Mouse (Mus musculus) embryonic facial prominence, embryonic 15.5 days (tissue): ENCODE measurements at regions not wholly inside any gene's neighbourhood (a gene's known extent, or its start where the extent isn't known, plus 50 kb on each side); places are given as distances from the start of the nearest gene placed in this dataset.

Source experiments
- ATAC-seq: fragments of 200-750 bp; cut with Nextera tagmentation; 2 replicates; pipeline ENCODE4 v1.8.0; 2017; ENCODE audit warnings: low read depth, moderate TSS enrichment; ENCODE audit not compliant: insufficient number of reproducible peaks, low FRiP score, low TSS enrichment
- H3K27ac ChIP-seq: fragments of 300-500 bp; sonication (generic); replicated peaks from 2 replicates; pipeline ENCODE4 v1.5.1; 2015; ENCODE audit warnings: mild to moderate bottlenecking, inconsistent platforms
- H3K27me3 ChIP-seq: fragments of 300-500 bp; sonication (generic); 2 replicates; pipeline ENCODE4 v1.6.1; 2015; ENCODE audit warnings: inconsistent platforms
- H3K36me3 ChIP-seq: fragments of 300-500 bp; sonication (generic); 2 replicates; pipeline ENCODE4 v1.6.1; 2015; ENCODE audit warnings: mild to moderate bottlenecking, inconsistent platforms
- H3K4me1 ChIP-seq: fragments of 300-500 bp; sonication (generic); 2 replicates; pipeline ENCODE4 v1.6.1; 2015; ENCODE audit warnings: inconsistent platforms
- H3K4me2 ChIP-seq: fragments of 300-500 bp; sonication (generic); replicated peaks from 2 replicates; pipeline ENCODE4 v1.6.1; 2015; ENCODE audit warnings: mild to moderate bottlenecking, inconsistent platforms
- H3K4me3 ChIP-seq: fragments of 300-500 bp; sonication (generic); replicated peaks from 2 replicates; pipeline ENCODE4 v1.5.1; 2015; ENCODE audit warnings: mild to moderate bottlenecking, inconsistent platforms
- H3K9ac ChIP-seq: fragments of 300-500 bp; sonication (generic); 2 replicates; pipeline ENCODE4 v1.6.1; 2015; ENCODE audit warnings: inconsistent platforms
- H3K9me3 ChIP-seq: fragments of 300-500 bp; sonication (generic); replicated peaks from 2 replicates; pipeline ENCODE4 v1.6.1; 2016; ENCODE audit warnings: inconsistent platforms
- WGBS: fragments of 180-500 bp; shearing (Covaris S2); methylation state at CpG from one replicate; pipeline ENCODE4 v1.1.7; 2015; 5-methylcytosine and 5-hydroxymethylcytosine counted together

DNA sequence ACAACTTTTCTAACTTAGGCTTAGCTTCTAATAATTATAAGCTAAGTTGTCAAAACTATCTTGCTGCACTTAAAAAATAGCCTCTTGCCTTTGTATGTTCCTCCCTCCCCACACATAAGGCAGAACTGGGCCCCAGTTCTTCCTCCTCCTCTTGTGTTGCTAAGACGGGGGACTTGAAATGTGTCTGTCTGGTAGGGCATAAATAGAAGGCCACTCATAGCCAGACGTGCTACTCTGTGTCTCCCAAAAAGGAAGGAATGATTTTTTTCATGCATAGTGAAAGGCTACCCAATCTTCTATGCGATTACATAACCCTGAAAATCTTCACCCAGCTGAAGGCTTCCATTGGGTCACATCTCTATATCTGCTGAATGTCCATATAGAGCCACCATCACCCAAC is 183.5 kb downstream of the Hsfy2 start:
- Histone ChIP-seq H3K4me2 (no peak overlapping the region), H3K27ac (no peak overlapping the region), H3K4me1 (no peaks in the 10 kb centered on the region), H3K9ac (no peak overlapping the region), H3K27me3 (no peaks in the 10 kb centered on the region), H3K4me3 (no peak overlapping the region), H3K36me3 (no peaks in the 10 kb centered on the region), H3K9me3 (no peaks in the 10 kb centered on the region)
- WGBS = 77% methylated on average over 3 of the region's 3 CpGs
- no peak for ATAC-seq

DNA sequence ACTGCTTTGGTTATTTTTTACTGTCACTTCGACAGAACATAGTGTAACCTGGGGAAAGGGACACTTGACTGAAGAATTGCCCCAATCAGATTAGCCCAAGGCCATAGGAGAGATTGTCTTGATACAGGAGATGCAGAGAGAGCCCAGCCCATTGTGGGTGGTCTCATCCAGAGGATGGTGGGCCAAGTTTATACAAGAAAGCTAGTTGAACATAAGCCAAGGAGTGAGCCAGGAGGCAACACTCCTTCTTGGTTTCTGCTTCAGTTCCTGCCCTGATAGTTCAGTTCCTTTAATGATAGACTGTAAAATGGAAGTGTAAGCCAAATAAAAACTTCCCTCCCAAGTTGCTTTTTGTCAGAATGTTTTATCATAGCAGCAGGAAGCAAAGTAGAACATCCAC is 194.4 kb downstream of the Hsfy2 start:
- 58% methylated on average over 1 of the region's 1 CpGs for WGBS

DNA sequence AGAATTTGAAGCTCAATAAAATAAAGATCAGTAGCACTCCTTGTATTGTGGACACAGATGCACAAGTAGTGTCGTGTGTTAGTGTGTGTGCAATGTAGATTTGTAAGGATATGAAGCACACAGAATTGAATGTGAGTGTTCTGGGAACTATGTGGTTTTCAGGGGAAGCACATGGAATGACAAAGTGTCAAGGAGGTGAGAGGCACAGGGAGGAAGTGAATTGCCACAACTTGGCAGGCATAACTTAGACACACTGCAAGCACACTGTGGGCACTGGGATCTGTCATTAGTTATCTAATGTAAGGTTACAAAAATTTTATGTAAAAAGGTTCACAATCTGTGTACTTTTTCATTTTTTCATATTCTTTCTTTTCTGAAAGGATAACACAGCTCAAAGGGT is 230.4 kb downstream of the Hsfy2 start:
- no peaks in the 10 kb centered on the region for H3K36me3 ChIP-seq
- no peak overlapping the region for H3K9ac ChIP-seq
- H3K4me2 ChIP-seq = no peak overlapping the region
- ATAC-seq = no peak
- H3K4me3 ChIP-seq = no peak overlapping the region
- no peaks in the 10 kb centered on the region for H3K27me3 ChIP-seq
- H3K4me1 ChIP-seq = no peaks in the 10 kb centered on the region
- no peak overlapping the region for H3K27ac ChIP-seq
- no peaks in the 10 kb centered on the region for H3K9me3 ChIP-seq
- 76% methylated on average over 1 of the region's 1 CpGs for WGBS

More for the DNA sequence above, 194.4 kb downstream of the Hsfy2 start:
- H3K9ac ChIP-seq = no peak overlapping the region
- H3K27ac ChIP-seq = no peak overlapping the region
- H3K4me2 ChIP-seq = no peak overlapping the region
- no peak for ATAC-seq
- H3K4me1 ChIP-seq = no peaks in the 10 kb centered on the region
- H3K27me3 ChIP-seq = no peaks in the 10 kb centered on the region
- no peaks in the 10 kb centered on the region for H3K36me3 ChIP-seq
- no peaks in the 10 kb centered on the region for H3K9me3 ChIP-seq
- no peak overlapping the region for H3K4me3 ChIP-seq

DNA sequence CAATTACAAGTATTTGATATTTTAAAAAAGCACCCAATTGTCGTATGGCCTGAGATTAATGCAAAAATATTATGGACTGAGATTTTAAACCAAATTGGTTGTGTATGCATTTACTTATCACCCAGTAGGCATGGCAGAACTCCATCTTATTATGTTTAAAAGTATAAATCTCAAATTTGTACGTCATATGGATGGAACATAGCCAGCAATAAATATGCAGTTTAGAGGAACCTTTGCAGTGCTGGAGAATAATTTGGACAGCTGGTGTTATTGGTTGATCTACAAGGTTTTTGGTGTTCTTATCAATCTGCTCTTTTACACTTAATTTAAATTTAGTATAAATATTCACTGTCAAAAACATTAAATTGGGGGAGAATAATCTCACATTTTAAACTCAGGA is 233.9 kb downstream of the Hsfy2 start:
- 76% methylated on average over 2 of the region's 2 CpGs for WGBS
- Histone ChIP-seq H3K27ac (no peak overlapping the region), H3K4me2 (no peak overlapping the region), H3K4me1 (no peaks in the 10 kb centered on the region), H3K36me3 (no peaks in the 10 kb centered on the region), H3K9ac (no peak overlapping the region), H3K4me3 (no peak overlapping the region), H3K9me3 (no peaks in the 10 kb centered on the region), H3K27me3 (no peaks in the 10 kb centered on the region)
- no peak for ATAC-seq

DNA sequence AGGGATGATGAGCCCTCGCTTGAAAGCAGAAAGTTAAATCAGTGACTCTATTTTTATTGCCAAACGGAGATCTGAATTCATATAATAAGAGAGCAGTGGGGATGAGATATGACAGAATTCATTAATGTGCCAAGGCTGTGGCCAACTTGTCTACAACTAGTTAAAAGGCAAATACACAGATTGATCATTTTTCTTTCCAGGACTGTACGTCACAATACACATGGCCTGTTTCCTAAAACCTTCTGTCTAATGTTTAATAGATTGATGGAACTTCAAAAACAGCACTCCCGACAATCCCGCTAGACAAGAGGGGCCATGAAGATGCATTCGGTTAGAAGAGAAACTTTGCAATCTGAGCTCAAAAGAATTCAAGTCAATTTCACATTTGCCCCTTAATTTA is 241.4 kb downstream of the Hsfy2 start:
- Histone ChIP-seq H3K9ac (no peak overlapping the region), H3K4me3 (no peak overlapping the region), H3K9me3 (no peaks in the 10 kb centered on the region), H3K36me3 (no peaks in the 10 kb centered on the region), H3K27me3 (no peaks in the 10 kb centered on the region), H3K4me1 (no peaks in the 10 kb centered on the region), H3K4me2 (no peak overlapping the region), H3K27ac (no peak overlapping the region)
- ATAC-seq = no peak
- WGBS = 63% methylated on average over 6 of the region's 6 CpGs

DNA sequence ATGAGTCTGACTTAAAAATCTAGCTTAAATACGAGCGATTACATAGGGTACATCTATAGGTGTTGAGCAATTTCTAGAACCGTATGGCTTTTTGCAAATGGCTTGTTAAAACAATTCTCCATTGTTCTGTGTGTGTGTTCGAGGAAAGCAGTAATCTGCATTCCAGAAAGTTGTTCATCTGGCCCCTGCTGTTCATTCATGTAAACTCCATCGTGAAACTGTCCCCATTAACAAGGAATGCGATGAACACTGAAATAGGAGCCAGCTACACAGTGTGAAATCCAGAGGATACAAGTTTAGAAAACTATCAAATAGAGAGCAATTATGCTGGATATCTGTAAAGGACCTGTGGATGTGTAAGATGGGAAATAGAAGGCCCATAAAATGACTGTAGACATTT is 250.1 kb downstream of the Hsfy2 start:
- no peak overlapping the region for H3K9ac ChIP-seq
- H3K27ac ChIP-seq = no peak overlapping the region
- H3K27me3 ChIP-seq = no peaks in the 10 kb centered on the region
- H3K36me3 ChIP-seq = no peaks in the 10 kb centered on the region
- no peaks in the 10 kb centered on the region for H3K9me3 ChIP-seq
- no peak overlapping the region for H3K4me2 ChIP-seq
- ATAC-seq = no peak
- H3K4me1 ChIP-seq = no peaks in the 10 kb centered on the region
- H3K4me3 ChIP-seq = no peak overlapping the region
- 56% methylated on average over 6 of the region's 6 CpGs for WGBS

DNA sequence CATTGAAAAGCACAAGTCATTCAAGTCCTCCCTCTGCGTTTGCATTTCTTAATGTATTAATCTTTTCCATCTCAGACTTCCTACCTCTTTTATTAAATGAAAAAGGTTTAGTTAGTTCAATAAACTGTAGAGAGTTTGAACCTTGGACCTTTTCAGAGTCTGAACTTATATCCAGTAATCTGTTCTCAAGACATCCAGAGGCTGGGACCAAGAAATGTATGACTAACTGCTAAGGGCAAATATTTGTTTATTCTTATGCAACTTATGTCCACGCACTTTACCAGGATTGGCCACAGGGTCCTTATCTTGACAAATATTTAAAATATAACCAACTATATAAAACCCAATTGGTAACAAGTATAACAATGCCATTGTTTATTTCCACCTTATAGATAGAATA is 270.9 kb downstream of the Hsfy2 start:
- no peaks in the 10 kb centered on the region for H3K4me1 ChIP-seq
- no peak overlapping the region for H3K9ac ChIP-seq
- WGBS = 92% methylated on average over 2 of the region's 2 CpGs
- no peaks in the 10 kb centered on the region for H3K27me3 ChIP-seq
- no peaks in the 10 kb centered on the region for H3K36me3 ChIP-seq
- H3K9me3 ChIP-seq = no peaks in the 10 kb centered on the region
- H3K4me2 ChIP-seq = no peak overlapping the region
- no peak overlapping the region for H3K27ac ChIP-seq
- ATAC-seq = no peak
- no peak overlapping the region for H3K4me3 ChIP-seq

DNA sequence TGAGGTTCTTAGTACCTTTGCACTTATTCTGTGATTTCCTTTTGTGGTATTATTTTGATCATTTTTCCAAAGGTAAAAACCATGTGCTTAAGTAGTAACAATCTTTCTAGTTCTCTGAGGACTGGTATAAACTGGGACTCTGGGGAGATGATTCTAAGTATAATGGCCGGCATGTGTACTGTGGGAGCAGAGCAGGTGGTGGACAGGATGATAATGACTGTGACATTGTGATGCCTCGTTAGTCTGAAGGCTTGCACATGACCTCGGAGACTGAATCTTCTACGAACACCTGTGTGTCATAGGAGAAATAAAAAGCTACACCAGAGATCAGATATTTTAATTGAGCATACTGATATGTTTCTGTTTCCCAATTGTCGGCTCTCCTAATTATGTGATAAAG is 276.4 kb downstream of the Hsfy2 start:
- Histone ChIP-seq H3K9ac (no peak overlapping the region), H3K4me1 (no peaks in the 10 kb centered on the region), H3K27ac (no peak overlapping the region), H3K27me3 (no peaks in the 10 kb centered on the region), H3K4me2 (no peak overlapping the region), H3K36me3 (no peaks in the 10 kb centered on the region), H3K9me3 (no peaks in the 10 kb centered on the region), H3K4me3 (no peak overlapping the region)
- WGBS = 77% methylated on average over 5 of the region's 5 CpGs
- peak; percentile 51; the same call in 1 of the 2 replicates for ATAC-seq

DNA sequence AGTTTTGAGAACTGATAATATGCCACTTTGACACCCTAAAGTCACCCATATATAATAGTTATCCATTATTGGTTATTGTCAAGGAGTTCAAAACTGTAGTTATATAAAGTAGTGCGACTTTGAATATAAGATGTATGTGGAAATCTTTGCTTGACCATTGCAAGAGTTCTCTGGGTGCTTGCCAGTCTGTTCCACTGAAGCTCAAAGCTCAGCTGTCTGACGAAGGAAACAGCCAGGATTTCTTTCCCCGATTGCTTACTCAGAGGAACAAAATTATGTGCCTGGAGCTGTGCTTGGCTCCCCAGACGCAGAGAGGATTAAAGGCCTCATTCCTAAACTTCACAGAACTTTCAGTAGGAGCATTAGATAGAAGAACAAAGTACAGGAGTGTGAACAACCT is 290.6 kb downstream of the Hsfy2 start:
- 57% methylated on average over 4 of the region's 4 CpGs for WGBS
- no peak overlapping the region for H3K27ac ChIP-seq

DNA sequence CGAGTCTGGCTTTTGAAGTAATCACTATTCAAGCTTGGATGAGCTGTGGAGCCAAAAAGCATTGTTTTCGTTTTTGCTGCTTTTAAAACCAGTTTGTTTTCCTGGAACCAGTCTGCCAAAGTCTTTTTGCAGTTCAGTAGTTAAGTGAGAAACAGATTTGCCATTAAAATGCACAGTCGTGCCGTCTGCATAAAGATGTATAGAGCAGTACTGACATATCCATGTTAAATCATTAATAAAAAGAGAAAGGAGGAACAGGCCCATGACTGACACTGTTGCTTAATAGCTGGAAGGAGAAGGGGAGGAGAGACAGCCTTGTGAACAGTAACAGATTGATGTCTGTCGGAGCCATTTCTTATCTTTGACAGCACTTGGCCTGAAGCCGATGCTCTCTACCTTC is 292.3 kb downstream of the Hsfy2 start:
- Histone ChIP-seq H3K9ac (no peak overlapping the region), H3K9me3 (no peaks in the 10 kb centered on the region), H3K4me2 (no peak overlapping the region), H3K4me1 (no peaks in the 10 kb centered on the region), H3K36me3 (no peaks in the 10 kb centered on the region), H3K27ac (no peak overlapping the region), H3K4me3 (no peak overlapping the region), H3K27me3 (no peaks in the 10 kb centered on the region)
- no peak for ATAC-seq
- 63% methylated on average over 6 of the region's 6 CpGs for WGBS

More for the DNA sequence above, 290.6 kb downstream of the Hsfy2 start:
- no peaks in the 10 kb centered on the region for H3K27me3 ChIP-seq
- H3K36me3 ChIP-seq = no peaks in the 10 kb centered on the region
- no peaks in the 10 kb centered on the region for H3K9me3 ChIP-seq
- H3K4me2 ChIP-seq = no peak overlapping the region
- H3K4me1 ChIP-seq = no peaks in the 10 kb centered on the region
- H3K4me3 ChIP-seq = no peak overlapping the region
- H3K9ac ChIP-seq = no peak overlapping the region
- ATAC-seq = no peak

DNA sequence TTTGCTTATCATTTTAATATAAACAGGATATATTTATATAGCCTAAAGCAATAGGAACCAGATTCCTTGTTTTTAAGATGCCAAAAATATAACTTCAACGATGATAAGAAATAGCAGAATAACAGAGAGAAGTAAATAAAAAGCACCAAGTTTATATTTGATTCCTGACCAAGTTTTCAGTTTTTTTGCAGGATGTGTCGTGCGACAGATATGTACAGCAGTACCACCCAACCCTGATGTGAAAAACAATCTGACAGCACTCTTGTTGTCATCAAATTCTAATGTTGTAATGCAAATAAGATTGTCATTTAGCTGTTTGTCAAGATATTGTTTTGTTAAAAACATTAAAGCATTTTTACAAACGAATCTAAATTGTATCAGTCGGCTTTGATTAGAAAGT is 309.9 kb downstream of the Hsfy2 start:
- no peak for ATAC-seq
- Histone ChIP-seq H3K4me3 (no peak overlapping the region), H3K27me3 (no peaks in the 10 kb centered on the region), H3K27ac (no peak overlapping the region), H3K36me3 (no peaks in the 10 kb centered on the region), H3K9me3 (no peaks in the 10 kb centered on the region), H3K9ac (no peak overlapping the region), H3K4me1 (no peaks in the 10 kb centered on the region), H3K4me2 (no peak overlapping the region)
- 76% methylated on average over 5 of the region's 5 CpGs for WGBS

DNA sequence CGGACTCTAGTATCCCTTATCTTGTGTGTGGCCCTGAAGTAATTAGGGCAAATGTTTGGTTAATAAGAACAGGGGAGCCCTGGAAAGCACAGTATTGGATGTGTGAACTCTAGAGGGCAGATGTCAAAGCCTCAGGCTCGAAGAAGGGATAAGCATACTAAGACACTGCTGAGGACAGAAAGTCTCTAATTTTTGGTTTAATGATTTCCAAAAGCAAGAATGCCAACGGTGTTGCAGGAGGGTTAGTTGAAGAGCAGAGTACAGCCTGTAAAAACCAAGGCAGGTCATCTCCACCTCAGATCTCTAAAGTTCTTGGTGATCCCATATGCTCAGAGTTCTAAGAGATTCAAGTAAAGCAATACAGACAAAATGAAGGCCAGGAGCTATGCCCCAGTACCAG is 328.6 kb downstream of the Hsfy2 start:
- Histone ChIP-seq H3K4me2 (no peak overlapping the region), H3K4me1 (no peaks in the 10 kb centered on the region), H3K36me3 (no peaks in the 10 kb centered on the region), H3K27ac (no peak overlapping the region), H3K4me3 (no peak overlapping the region), H3K9me3 (no peaks in the 10 kb centered on the region), H3K9ac (no peak overlapping the region), H3K27me3 (no peaks in the 10 kb centered on the region)
- 48% methylated on average over 3 of the region's 3 CpGs for WGBS
- no peak for ATAC-seq
